Mouse (Mus musculus): Measurements from ENCODE around the gene Itpr1.

Gene Itpr1

GRCm38 (mm10) chr6:108214294-108214925, 1.5 kb downstream of the Itpr1 start:
- DNase-seq = no peak

- peak; percentile 83 for DNase-seq
These were observed 3.2 kb downstream of the Itpr1 start for GRCm38 (mm10) chr6:108216091-108216490.

DNA sequence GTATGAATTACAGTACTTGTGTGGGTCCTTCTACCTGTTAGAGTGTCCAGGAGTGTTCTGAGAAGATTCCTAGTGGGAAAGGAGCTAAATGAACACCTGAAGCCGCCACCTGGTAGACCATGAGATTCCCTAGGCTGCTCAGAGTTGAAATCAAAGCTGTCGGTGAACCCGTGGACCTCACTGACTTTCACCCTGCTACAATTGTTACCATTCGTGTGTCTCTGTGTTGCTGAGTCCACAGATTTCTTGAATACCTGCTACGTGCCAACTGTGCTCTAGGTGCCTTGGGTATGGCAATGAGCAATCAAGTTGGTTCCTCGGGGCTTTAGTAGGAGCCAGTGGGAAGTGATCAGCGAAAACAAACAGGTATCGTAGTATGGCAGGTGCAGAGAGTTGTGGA, 3.9 kb downstream of the Itpr1 start:
- DNase-seq = peak; percentile 66

GRCm38 (mm10) chr6:108217987-108218386, 5.1 kb downstream of the Itpr1 start:
- DNase-seq = peak; percentile 67

DNA sequence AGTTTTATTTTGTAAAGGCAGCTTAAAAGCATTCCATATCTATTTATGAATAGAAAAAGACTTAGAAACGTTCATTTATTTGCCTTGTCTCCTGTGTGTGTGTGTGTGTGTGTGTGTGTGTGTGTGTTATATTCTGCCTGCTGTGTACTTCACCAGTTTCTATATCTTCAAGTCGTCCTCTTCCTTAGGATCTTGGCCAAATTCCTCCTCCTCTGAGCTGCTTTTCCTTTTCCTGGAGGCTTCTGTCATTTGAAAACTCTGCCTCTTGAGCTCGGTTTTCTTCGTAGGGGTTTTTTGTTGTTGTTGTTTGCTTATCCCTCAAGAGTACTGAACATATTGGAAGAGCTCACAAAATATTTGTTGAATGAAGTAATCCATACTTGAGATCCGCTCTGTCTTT, 9.5 kb downstream of the Itpr1 start:
- DNase-seq = no peak

DNA sequence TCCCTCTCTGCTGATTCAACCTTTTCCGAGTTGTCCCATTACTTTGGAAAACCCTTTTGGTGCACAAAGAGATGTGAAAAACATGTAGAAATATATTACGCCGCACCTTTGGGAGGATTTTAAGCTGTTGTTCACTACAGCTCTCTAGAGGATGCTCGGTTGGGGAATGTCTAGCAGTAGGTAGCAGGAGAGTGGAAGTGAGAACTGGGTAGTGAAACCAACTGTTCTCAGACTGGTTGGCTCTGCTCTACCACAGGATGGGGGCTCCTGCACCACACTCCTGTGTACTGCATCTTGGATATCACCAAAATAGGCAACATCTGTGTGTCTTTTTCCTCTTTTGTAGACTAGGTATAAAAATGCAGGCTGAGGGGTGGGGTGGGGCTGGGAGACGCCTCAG, 10.0 kb downstream of the Itpr1 start:
- DNase-seq = no peak

GRCm38 (mm10) chr6:108224361-108224760, 11.5 kb downstream of the Itpr1 start:
- DNase-seq = no peak

- no peak for DNase-seq
These were observed 12.1 kb downstream of the Itpr1 start for GRCm38 (mm10) chr6:108225027-108225426.

DNA sequence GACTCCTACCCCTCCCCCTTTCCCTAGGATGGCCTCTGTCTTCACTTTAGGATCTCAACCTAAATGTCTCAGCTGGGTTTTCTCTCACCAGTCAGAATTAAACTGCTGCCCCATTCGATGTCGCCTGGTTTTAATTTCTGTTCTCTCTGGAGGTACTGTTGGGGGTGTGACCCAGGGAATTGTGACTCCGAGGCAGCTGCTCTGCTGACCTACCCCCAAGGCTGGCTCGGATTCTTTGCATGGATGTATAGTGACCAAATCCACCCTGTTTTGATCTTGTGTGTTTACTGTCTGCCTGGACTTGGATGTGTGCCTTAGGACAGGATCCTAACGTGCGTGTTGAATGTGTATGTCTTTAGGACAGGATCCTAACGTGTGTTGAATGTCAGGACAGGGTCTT, 13.3 kb downstream of the Itpr1 start:
- no peak for DNase-seq

DNA sequence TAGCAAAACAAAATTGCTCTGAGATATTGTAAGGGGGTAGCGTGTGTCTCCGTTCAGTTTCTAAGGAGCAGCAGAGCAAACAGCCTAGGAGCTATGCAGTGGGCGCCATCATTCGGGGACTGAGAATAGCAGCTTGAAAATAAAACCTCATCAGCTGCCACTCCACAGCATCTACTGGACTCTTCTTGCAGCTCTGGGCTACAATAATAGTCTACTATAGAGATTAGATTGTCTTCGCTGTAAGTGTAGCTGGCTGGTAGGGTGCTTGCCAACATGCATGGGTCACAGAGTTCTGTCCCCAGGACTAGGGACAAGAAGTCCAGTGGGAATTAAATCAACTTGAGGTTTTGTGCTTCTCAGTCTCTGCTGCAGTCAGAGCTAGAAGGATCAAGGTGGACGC, 14.6 kb downstream of the Itpr1 start:
- DNase-seq = no peak

- DNase-seq = peak; percentile 79
These were observed 15.2 kb downstream of the Itpr1 start for GRCm38 (mm10) chr6:108228048-108228447.

GRCm38 (mm10) chr6:108228601-108229000, 15.7 kb downstream of the Itpr1 start:
- DNase-seq = no peak

DNA sequence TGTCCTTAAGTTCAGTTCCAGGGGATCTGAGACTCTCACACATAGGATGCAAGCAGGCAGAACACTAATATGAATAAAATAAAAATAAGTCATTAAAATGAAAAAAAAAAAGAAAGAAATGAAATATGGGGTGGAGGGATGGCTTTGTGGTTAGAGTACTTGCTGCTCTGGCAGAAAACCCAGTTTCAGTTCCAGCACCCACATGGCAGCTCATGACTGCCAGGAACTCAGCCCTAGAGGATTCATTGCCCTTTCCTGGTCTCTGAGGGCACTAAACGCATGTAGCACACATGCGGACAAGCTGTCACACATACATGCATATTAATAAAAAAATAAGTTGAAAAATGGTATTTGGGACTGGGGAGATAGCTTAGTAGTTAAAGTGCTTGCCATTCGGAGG, 17.7 kb downstream of the Itpr1 start:
- DNase-seq = no peak

GRCm38 (mm10) chr6:108231892-108232710, 19.2 kb downstream of the Itpr1 start:
- DNase-seq = no peak

DNA sequence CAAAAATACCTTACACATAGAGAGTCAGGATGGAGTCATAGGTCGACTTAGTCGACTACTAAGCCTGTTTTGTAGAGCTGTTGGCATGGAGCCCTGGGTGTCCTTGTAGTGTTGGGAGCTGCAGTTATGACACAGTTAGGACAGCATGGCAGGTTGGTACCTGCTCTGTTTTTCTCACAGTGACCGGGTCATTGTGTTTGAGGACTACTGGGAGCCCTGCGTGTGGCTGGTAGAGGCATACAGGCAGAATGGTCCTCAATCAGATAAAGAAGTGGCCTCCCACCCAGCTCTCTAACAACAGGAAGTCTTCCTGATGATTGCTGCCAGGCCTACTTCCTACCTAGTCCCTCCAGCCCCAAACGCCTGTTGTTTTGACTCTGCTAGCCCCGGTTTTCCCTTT, 20.2 kb downstream of the Itpr1 start:
- DNase-seq = peak; percentile 69

DNA sequence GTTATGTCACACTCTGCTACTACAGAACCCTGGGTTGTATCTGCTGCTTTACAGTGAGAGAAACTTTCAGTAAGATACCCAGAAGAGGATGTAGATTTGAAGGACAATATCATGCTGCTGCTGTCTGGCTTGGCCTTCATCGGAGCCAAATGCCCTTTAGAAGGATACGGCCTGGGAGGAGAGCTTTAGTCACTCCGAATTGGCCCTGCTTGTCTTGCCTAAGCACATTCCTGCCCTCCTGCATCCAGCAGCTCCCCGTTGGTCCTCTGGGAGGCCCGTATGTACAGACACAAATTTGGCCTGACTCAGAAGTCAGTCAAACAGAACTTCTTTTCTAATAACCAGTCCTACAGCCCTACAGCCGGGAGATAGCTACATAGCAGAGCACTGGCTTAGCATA, 21.6 kb downstream of the Itpr1 start:
- DNase-seq = peak; percentile 78

DNA sequence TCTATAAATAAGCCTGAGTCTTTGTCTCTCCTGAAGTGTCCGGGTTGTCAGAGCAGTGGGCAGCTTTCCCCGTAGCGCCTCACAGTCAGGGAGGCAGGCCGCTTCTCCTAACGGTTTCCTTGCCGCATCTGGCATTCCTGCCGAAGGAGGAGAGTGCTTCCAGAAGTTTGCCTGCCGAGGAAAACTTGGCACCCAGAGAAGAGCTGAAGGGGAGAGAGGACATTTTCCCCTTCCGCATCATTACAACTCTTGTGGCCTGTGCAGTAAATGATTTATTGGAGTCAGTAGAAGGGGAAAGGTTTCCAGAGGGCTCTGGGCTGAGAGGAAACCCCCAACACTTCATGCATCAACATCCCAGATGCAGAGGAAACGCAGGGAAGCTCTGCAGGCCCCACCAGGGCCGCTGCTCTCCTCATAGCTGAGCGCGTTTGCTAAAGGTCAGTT, 22.8 kb downstream of the Itpr1 start:
- peak; percentile 60 for DNase-seq

DNA sequence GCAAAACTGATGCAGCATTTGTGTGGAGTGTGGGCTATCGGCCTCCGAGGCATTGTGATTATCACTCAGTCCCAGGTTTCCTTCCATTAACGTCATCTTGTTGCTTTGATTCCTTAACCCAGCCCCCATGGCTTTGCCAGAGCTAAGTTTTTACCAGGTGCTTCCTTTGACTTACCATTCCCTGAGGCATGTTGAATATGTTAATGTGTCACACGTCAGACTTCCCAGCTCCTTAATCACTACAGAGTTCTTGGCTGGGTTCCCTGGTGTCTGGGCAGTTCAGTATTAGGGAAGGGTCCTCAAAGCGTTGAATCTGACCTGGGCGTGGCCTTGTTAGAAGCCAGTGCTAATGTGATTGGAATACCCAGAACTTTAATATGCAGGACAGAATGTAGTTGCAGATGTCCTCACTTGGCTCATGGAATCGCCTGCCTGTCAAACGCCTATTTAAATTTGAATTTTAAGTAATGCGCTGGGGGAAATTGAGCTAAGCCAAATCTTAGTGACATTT, 23.6 kb downstream of the Itpr1 start:
- DNase-seq = no peak

- DNase-seq = no peak
These were observed 24.1 kb downstream of the Itpr1 start for GRCm38 (mm10) chr6:108236996-108237395.

DNA sequence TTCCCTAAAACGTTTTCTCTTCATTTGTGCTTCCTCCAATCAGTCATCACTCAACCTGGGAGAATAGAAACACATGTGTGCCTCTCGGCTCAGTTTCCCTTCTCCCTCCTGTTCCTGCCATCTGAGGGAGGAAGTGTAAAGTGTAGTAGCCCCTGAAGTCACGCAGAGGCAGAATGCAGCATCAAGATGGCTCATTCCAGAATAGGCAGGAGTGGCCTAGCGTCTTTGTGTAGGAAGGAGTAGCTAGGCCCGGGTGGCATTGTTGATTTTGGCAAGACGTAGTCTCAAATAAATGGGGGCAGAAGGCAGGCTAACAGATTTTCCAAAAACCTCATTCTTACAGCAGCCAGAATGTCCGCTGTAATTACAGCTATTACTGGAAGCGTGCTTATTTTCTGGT, 24.7 kb downstream of the Itpr1 start:
- no peak for DNase-seq

- DNase-seq = no peak
These were observed 25.1 kb downstream of the Itpr1 start for GRCm38 (mm10) chr6:108238011-108238410.

DNA sequence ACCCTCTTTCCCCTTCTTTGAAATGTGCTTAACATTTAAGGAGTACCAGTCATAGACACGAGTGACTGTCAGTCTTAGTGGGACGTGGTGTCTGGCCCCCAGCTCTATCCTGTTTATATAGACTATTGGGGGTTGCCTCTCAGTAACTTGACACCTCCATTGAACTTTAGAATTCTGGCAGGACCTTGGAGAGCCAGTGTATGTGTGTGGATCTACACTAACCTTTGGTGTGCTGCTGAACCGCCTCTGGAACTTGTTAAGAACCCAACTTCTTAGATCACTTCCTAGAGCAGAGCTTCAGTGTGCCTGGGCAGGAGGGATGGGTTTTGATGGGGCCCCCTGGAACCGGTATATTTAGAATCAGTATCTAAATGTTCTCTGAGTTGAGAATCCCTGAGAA, 26.2 kb downstream of the Itpr1 start:
- no peak for DNase-seq

- DNase-seq = peak; percentile 71
These were observed 27.1 kb downstream of the Itpr1 start for GRCm38 (mm10) chr6:108240004-108240403.

DNA sequence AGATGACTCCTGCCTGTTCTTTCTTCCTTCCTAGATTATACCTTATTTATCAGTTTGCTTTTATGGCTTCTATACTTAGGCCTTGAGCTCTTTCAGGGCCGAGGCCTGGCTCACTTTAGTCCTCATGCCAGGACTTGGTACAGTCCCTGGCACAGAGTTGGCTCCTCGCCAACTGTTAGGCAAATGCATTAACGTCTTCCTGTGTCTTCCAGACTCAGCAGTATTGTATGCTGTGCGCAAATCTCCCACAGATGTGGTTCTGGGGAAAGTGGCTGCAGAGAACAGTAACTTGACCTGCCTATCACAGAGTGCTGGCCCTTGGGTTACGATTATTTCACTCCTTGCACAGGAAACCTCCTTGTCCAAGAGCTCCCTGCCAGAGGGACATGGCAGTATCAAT, 27.9 kb downstream of the Itpr1 start:
- no peak for DNase-seq

All from kidney, adult 9 months (tissue).